Mouse (Mus musculus) embryonic stem cell, embryonic (primary cell): ENCODE results near the gene Kcns1.

ENCODE experiments used
- CTCF ChIA-PET, 4 experiments: fragments of 300-600 bp in 2 of 4; fragments of 350-600 bp in 2 of 4; sonication (Branson Sonifier 250); formaldehyde crosslinking; loops; one replicate each; lab custom pipeline; 2022; ENCODE audit warnings: inconsistent platforms in 2 of 4; lab: Charles Lee
- POLR2A ChIA-PET, 4 experiments: fragments of 300-600 bp in 2 of 4; fragments of 350-600 bp in 2 of 4; sonication (Branson Sonifier 250); formaldehyde crosslinking; loops; one replicate each; lab custom pipeline; 2022; ENCODE audit warnings: antibody characterized with exemption in 4 of 4, inconsistent platforms in 1 of 4; lab: Charles Lee

The Kcns1 gene

DNA sequence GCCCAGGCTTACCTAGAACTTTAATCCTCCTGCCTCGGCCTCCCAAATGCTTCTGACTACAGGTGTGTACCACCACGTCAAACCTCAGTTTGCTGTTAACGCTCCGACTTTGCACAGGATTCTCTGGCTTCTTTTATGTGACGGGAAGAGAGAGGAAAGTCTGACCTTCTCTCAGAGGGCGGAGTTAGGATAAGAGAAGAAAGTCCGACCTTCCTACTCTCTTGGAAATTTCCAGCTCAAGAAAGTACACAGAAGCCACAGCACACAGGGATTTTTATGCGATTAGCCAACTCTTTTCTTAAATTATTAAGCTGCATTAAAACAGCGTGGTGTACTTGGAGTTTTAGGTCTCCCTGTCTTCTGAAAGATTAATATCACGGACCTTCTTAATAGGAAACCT is 26.4 kb downstream of the Kcns1 start:
- ChIA-PET CTCF (no interaction called here), POLR2A (interaction anchor here in 1 of 4 experiments (0.6 to 1.5 kb wide), 4 partner anchors 35 to 90 kb away, joined by 3 read pairs; no protein-coding TSS in a partner anchor)

DNA sequence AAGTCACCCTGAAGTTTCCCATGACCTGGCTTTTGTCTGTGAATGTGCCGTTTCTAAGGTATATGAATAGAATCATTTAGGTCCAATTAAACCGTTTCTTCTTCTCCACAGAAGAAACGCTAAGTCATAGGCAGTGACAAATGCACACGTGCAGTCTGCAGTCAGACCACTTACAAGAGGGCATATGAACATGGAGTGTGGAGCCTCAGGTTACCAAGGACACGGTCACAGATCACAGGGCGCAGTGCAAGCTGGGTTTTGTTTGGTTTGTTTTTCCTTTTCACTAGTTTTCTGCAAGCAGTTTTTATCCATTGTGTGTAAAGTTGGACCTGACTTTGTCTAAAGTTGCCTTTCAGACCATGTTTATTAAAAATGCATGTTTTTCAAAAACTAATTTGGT is 26.9 kb downstream of the Kcns1 start:
- POLR2A ChIA-PET = interaction anchor here in 1 of 4 experiments (1.5 kb wide), 1 partner anchor 35 kb away, joined by 3 read pairs; no protein-coding TSS in a partner anchor
- CTCF ChIA-PET = interaction anchor here in 1 of 4 experiments (0.6 kb wide), 1 partner anchor 29 kb away, joined by 3 read pairs; no protein-coding TSS in a partner anchor

DNA sequence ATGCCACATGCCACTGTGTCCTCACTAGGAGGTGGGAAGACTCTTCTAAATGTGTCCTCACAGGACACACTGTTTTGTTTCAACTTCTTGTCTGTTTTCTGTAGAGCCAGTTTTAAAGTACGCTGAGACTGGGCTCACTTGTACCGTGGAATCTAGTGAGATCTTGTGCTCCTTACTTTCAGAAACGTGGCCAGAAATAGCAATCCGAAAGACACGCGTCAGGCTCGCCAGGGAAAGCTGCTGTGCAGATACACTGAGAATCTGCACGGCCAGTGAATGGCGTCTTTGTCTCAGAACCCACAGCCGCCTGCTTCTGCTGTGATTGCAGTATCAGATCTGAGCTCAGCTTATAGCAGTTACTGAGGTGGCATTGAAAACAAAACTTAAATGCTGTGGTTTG is 28.9 kb downstream of the Kcns1 start:
- CTCF ChIA-PET = interaction anchor here in 1 of 4 experiments (0.6 kb wide), 1 partner anchor 1041 kb away, joined by 3 read pairs; no protein-coding TSS in a partner anchor
- POLR2A ChIA-PET = interaction anchor here in 1 of 4 experiments (0.7 to 1.1 kb wide), 4 partner anchors 9 to 71 kb away, joined by 3 to 4 read pairs (median 4); partner anchors contain the start of gene Tomm34

DNA sequence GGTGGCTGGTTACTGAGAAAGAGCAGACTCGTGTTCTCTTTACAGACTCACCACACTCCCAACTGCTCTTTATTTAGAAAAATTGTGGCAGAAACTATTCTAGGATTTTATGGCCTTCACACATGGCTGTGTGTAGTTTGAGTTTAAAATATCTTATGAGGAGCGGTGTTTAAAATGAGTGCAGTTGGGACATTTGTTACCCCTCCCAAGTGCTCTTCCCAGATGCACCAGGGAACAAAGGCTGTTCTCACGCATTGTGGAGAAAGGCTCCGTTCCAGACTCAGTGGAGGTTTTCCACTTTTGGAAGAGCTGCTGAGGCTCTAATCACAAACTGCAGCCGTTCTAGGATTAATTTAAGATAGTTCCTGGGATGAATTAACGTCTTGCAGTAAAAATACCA is 33.2 kb downstream of the Kcns1 start:
- POLR2A ChIA-PET = interaction anchor here in 2 of 4 experiments (1.1 kb wide), 2 partner anchors 15 to 38 kb away, joined by 3 read pairs; no protein-coding TSS in a partner anchor

DNA sequence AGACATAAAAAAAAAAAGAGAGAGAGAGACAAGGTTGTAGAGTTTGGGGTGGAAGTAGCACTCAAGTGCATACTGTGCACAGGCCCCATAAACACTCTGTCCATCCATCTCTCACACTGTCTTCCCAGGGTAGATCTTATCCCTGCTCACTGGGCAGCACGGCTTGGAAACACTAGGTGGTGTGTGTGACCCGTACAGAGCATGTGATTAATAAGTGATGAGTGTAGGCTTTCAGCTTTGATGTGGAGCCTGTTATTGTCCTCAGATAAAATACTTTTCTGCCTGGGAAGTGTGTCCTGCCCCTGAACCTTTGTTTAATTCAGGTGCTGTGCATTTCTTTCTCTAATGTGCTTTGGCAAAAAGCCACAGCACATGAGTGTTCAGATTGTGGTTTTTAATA is 34.5 kb downstream of the Kcns1 start:
- ChIA-PET POLR2A (interaction anchor here in 1 of 4 experiments (0.9 kb wide), 1 partner anchor 11 kb away, joined by 3 read pairs; no protein-coding TSS in a partner anchor), CTCF (interaction anchor here in 1 of 4 experiments (0.5 kb wide), 1 partner anchor 253 kb away, joined by 3 read pairs; no protein-coding TSS in a partner anchor)

More for the DNA sequence above, 33.2 kb downstream of the Kcns1 start:
- CTCF ChIA-PET = interaction anchor here in 2 of 4 experiments (1.0 to 1.1 kb wide), 2 partner anchors 11 to 252 kb away, joined by 3 to 5 read pairs; no protein-coding TSS in a partner anchor

DNA sequence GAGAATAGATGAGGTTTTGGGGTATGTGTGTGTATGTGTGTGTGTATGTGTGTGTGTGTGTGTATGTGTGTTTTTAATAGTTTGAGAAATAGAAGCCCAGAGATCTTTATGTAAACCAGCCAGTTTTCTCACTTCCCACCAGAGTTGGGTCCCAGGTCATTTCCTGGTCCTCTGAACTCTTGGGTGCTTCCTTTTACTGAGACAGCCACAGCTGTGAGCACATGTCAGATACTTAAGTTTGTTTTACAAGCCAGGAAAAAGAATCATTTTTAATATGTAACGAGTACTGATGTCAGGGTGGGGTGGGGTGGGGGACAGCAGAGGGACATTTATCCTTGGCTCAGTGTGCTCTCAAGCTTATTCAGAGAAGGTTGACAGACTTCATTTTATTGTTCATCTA is 35.5 kb downstream of the Kcns1 start:
- ChIA-PET CTCF (interaction anchor here in 1 of 4 experiments (0.7 kb wide), 1 partner anchor 56 kb away, joined by 5 read pairs; no protein-coding TSS in a partner anchor), POLR2A (interaction anchor here in 1 of 4 experiments (0.5 to 1.7 kb wide), 2 partner anchors 11 to 50 kb away, joined by 3 to 5 read pairs; no protein-coding TSS in a partner anchor)

DNA sequence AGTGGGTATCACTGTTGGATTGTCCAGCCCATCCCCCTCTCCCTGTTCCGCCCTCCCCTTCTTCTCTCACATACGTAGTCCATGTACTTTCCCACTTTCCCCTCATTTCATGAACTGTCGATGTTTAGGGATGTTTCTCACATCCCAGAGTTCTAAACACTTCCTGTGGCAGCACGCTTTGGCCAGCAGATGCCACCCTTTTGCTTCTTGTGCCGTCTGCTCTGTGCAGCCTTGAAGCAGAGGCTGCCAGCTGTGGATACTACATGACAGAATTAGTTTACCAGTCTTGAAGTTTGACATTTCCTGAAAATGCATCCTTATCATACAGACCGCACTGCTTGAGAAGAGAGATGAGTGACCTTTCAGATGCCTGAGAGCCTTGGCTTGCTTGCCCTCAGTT is 36.4 kb downstream of the Kcns1 start:
- CTCF ChIA-PET = interaction anchor here in 2 of 4 experiments (0.6 to 1.1 kb wide), 2 partner anchors 30 to 398 kb away, joined by 3 to 4 read pairs; no protein-coding TSS in a partner anchor
- POLR2A ChIA-PET = interaction anchor here in 1 of 4 experiments (0.7 to 1.7 kb wide), 2 partner anchors 12 to 25 kb away, joined by 3 to 5 read pairs; no protein-coding TSS in a partner anchor

DNA sequence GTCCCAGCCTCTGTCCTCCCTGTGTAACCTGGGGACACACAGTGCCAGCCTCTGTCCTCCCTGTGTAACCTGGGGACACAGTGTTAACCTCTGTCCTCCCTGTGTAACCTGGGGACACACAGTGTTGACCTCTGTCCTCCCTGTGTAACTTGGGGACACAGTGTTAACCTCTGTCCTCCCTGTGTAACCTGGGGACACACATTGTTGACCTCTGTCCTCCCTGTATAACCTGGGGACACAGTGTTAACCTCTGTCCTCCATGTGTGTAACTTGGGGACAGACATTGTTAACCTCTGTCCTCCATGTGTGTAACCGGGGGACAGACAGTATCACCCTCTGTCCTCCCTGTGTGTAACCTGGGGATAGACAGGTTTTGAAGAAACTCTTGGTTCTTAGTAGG is 39.3 kb downstream of the Kcns1 start:
- POLR2A ChIA-PET = interaction anchor here in 1 of 4 experiments (1.0 kb wide), 1 partner anchor 11 kb away, joined by 4 read pairs; no protein-coding TSS in a partner anchor
- CTCF ChIA-PET = no interaction called here

DNA sequence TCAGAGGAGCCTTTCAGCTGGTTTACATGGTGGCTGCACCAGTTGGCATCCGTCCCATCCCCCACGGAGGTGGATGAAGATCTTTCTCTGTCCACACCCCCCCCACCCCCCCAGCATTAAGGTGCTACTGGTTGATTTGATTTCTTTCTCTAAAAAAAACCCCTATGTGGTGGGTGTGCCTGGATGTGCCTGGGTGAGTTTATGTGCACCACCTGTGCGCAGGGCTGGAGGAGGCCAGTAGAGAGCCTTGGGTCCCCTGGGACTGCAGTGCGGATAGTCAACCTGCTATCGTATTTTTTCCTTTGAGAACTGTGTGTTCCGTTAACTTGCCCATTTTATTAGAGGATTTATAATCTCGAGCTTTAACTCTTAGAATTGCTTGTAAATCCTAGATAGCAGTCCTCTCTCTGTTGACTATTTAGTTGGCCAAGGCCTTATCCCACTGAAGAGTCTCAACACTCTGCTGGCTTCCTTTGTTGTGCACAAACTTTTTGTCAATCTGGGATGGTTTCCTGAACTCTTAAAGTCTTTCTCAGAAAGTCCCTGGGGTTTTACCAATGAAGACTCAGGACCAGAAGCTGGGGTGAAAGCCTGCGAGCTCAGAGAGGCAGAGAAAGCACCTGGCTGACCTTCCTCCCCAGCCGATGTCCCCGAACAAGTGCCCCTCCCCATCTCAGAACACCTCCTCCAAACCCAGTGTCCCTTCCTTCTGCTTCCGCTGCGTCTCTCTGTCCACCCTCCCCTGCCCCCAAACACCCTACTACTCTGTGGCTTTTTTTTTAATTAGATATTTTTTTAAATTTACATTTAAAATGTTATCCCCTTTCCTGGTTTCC is 42.1 kb downstream of the Kcns1 start:
- ChIA-PET CTCF (interaction anchor here in 3 of 4 experiments (0.5 to 0.7 kb wide), 3 partner anchors 362 to 1262 kb away, joined by 3 to 5 read pairs (median 4); no protein-coding TSS in a partner anchor), POLR2A (interaction anchor here (0.5 to 1.4 kb wide), 4 partner anchors 20 to 215 kb away, joined by 3 read pairs; no protein-coding TSS in a partner anchor)

DNA sequence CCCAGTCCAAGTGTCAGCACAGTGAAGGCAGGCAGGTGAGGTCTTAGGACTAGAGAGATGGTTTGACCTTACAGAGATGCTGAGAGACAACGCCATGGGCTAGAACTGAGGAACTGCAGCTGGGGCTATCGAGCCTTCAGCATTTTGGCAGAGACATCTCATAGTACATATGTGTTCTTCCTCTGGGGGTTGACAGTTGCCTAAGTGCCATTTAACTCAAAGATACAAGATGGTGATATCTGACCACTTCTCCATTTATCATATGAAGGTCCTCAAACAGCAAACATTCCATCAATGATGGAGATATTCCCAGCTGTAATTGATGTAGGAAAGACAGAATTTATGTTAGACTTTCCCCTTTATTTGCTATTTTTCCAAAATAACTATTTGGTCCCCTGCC is 43.6 kb downstream of the Kcns1 start:
- CTCF ChIA-PET = interaction anchor here in 3 of 4 experiments (0.7 to 1.5 kb wide), 5 partner anchors 11 to 263 kb away, joined by 3 to 5 read pairs (median 3); no protein-coding TSS in a partner anchor
- POLR2A ChIA-PET = no interaction called here

DNA sequence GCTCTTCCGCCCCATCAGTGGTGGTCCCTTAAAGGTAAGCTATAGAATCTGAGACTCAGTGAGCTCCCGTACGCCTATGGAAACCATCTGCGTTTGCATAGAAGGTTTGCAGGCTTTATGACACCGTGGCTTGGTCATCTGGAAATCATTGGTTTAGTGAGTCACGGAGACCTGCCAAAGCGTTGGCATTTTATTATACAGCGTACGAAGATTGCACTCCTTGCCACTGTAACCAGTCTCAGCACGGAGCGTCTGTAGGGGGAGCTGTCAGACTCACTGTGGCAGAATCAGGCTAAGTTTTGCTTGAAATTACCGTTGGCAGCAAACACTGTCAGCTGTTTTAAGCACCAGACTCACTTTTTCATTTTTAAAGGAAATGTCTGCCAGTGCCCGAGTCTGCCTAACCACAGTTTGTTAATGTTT is 44.4 kb downstream of the Kcns1 start:
- CTCF ChIA-PET = interaction anchor here in 3 of 4 experiments (0.7 to 2.3 kb wide), 10 partner anchors 11 to 263 kb away, joined by 3 to 7 read pairs (median 3); no protein-coding TSS in a partner anchor
- POLR2A ChIA-PET = interaction anchor here in 2 of 4 experiments (0.7 to 1.4 kb wide), 4 partner anchors 9 to 56 kb away, joined by 3 to 4 read pairs (median 4); partner anchors contain the start of gene Stk4 (in 1 of the 2)

DNA sequence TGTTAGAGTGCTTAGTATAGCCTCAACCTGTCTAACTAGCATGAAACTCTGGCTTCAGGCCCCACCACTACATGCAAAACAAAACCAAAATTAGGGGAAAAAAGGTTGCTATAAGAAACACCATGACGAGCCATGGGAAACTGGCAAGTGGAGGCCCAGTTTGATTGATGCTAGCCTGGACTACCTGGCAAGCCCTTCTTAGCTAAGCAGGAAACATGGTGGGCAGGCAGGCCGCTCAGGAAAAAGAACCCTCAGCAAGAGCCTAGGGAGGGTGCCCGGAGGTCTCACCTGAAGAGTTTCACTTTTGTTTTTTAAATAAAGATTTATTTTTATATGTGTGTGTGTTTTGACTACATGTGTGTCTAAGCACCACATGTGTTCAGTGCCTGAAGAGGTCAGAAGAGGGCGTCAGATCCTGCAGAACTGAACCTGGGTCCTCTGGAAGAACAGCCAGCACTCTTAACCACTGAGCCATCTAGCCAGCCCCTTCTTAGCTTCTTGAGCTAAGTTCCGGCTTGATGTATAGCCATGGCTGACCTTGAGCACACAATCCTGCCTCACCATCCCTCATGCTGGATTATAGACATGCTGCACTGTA is 47.6 kb downstream of the Kcns1 start:
- POLR2A ChIA-PET = interaction anchor here in 3 of 4 experiments (0.5 to 2.3 kb wide), 4 partner anchors 15 to 39 kb away, joined by 3 to 4 read pairs (median 4); no protein-coding TSS in a partner anchor
- CTCF ChIA-PET = interaction anchor here in 3 of 4 experiments (0.5 to 1.3 kb wide), 9 partner anchors 19 to 795 kb away, joined by 3 to 7 read pairs (median 3); no protein-coding TSS in a partner anchor

DNA sequence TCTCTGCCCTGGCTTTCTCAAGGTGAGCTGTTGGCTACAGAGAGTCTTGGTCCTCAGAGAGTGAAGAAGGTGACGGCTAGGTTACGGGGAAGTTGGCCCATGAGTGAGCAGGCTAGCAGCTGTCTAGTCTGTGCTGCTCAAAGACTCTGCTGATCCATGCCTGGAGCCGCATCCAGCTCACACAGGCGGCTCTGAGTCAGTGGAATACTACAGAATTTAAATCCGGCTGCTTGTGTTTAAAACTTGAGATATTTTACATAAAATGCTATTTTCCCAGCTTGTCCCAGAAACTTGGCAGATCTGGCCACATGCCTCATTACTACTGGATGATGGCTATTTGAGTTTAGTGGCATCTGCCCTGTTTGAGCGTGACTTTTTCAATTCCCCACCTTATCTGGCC is 51.4 kb downstream of the Kcns1 start:
- POLR2A ChIA-PET = interaction anchor here in 1 of 4 experiments (0.6 kb wide), 2 partner anchors 21 to 42 kb away, joined by 3 to 5 read pairs; no protein-coding TSS in a partner anchor
- CTCF ChIA-PET = interaction anchor here in 1 of 4 experiments (0.5 kb wide), 1 partner anchor 306 kb away, joined by 4 read pairs; no protein-coding TSS in a partner anchor

DNA sequence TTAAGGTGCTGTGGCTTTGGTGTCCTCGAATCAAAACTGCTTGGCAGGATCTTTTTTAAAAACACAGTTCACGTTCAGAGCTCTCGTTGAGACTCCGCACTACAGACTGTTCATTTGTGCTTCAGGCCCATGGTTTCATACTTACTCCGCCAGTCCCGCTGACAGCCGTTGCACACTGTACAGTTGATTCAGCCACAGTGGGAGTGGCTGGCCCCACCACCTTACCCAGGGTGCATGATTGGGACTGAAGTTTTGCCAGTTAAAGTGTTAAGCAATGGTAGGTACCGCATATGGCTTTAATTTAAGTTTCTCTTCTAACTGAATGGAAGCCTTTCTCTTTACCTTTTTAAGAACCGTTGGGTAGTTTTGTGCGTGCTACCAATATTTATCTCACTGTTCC is 55.4 kb downstream of the Kcns1 start:
- POLR2A ChIA-PET = interaction anchor here in 1 of 4 experiments (1.7 kb wide), 1 partner anchor 46 kb away, joined by 6 read pairs; the partner anchor contains the start of gene Stk4

DNA sequence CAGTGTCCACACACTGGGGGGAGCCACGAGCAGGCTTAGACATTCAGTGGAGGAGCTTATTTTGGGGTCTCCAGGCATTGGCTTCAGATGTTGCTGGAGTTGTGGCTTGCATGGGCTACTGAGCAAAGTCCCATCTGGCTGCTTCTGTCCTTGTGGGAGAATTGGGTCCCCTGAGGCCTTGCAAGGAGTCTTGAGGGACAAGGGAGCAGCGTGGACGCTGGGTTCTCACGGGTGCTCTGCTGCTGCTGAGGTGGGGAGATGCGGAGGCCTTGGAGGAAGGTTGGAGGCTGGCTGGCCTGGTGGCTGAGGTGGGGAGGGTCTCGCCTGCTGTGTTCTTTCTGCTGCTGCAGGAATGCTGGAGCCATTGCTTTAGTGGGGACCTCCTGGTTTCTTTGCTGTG is 56.9 kb downstream of the Kcns1 start:
- ChIA-PET POLR2A (interaction anchor here in 1 of 4 experiments (0.7 kb wide), 1 partner anchor 66 kb away, joined by 4 read pairs; no protein-coding TSS in a partner anchor), CTCF (interaction anchor here in 2 of 4 experiments (0.7 to 1.4 kb wide), 2 partner anchors 11 to 30 kb away, joined by 3 read pairs; no protein-coding TSS in a partner anchor)

More for the DNA sequence above, 55.4 kb downstream of the Kcns1 start:
- CTCF ChIA-PET = interaction anchor here in 2 of 4 experiments (1.0 to 2.2 kb wide), 2 partner anchors 8 to 10 kb away, joined by 3 to 7 read pairs; no protein-coding TSS in a partner anchor
